In genomic region chr5:97348760-97349159, GRCm38 (mm10) we compare ENCODE assay signal across 18 mouse cellular contexts. TPM values are rescaled to one million over a fixed set of nuclear protein-coding genes. Genes with fewer than 3 reads are reported as not detected.
A peak's percentile ranks its signal among the peaks of the same experiment; 100 is the strongest.
DNase-seq lines count a peak whose midpoint lies in the region; ATAC-seq and TF ChIP-seq lines count a peak whose summit lies in the region.
"Had no signal": no experiment of that assay in that cellular context is flagged by ENCODE, and none has a peak within 500 bp of the region (broad histone marks: within the 10 kb centered on the region; RNA-seq: fewer than 3 reads in every experiment).

No protein-coding gene starts in this region.

- no peak for TF ChIP-seq CTCF in kidney, postnatal 0 days (IDR thresholded peaks at IDR 0.05; ENCODE audit: low read depth)

- ATAC-seq in forebrain, embryonic 14.5 days: peak; percentile 42; the same call in 1 of the 2 replicates
- no peak for ATAC-seq in forebrain, embryonic 11.5 days (replicated peaks; ENCODE audit: low FRiP score)
- no peak for ATAC-seq in kidney, postnatal 0 days (replicated peaks; ENCODE audit: low FRiP score, low read depth)
- ATAC-seq: midbrain, embryonic 15.5 days; Patski had no signal

- peak; percentile 67 for DNase-seq in forebrain, embryonic 14.5 days (ENCODE audit: low spot score)
- DNase-seq in forebrain, embryonic 11.5 days (ENCODE audit: low spot score): no peak
- peak; percentile 46 for DNase-seq in kidney, postnatal 0 days (ENCODE audit: low spot score)
- no peak for DNase-seq in kidney, adult 18-20 months
- DNase-seq in brain, adult 2 months (ENCODE audit: low read depth, low spot score): peak; percentile 15
- peak; percentile 26 for DNase-seq in lung, postnatal 25 days (ENCODE audit: low spot score)
- DNase-seq in thymus, postnatal 14 days: no peak
- no peak for DNase-seq in layer of hippocampus, adult 11-12 months (ENCODE audit: low spot score)
- DNase-seq: adrenal gland, postnatal 36 days; cerebellum, adult 2 months; kidney, adult 2 months; thymus, postnatal 25 days had no signal

- WGBS in forebrain, embryonic 14.5 days: 75% methylated on average over 2 of the region's 2 CpGs
- 90% methylated on average over 2 of the region's 2 CpGs for WGBS in forebrain, embryonic 11.5 days
- WGBS in kidney, postnatal 0 days: 50% methylated on average over 2 of the region's 2 CpGs

- no peak overlapping the region for H3K4me2 ChIP-seq in forebrain, embryonic 14.5 days (ENCODE audit: low read length)
- H3K4me2 ChIP-seq in forebrain, embryonic 11.5 days (ENCODE audit: low read depth, low read length, severe bottlenecking): no peak overlapping the region
- H3K4me2 ChIP-seq in kidney, postnatal 0 days (ENCODE audit: low read length): no peak overlapping the region
- H3K4me2 ChIP-seq: embryonic facial prominence, embryonic 13.5 days; heart, embryonic 13.5 days; midbrain, embryonic 15.5 days had no signal

- no peak overlapping the region for H3K27ac ChIP-seq in forebrain, embryonic 14.5 days (ENCODE audit: low read depth, low read length)
- H3K27ac ChIP-seq in forebrain, embryonic 11.5 days (ENCODE audit: low read depth, low read length): no peak overlapping the region
- no peak overlapping the region for H3K27ac ChIP-seq in kidney, postnatal 0 days
- H3K27ac ChIP-seq: embryonic facial prominence, embryonic 13.5 days; heart, embryonic 13.5 days; midbrain, embryonic 15.5 days had no signal

- H3K4me3 ChIP-seq in forebrain, embryonic 14.5 days (ENCODE audit: low read depth, low read length): no peak overlapping the region
- H3K4me3 ChIP-seq in forebrain, embryonic 11.5 days (ENCODE audit: low read depth, low read length): no peak overlapping the region
- H3K4me3 ChIP-seq in kidney, postnatal 0 days (replicated peaks; ENCODE audit: low read depth, low read length): no peak overlapping the region
- H3K4me3 ChIP-seq: embryonic facial prominence, embryonic 13.5 days; heart, embryonic 13.5 days; midbrain, embryonic 15.5 days had no signal

- no peaks in the 10 kb centered on the region for H3K9me3 ChIP-seq in forebrain, embryonic 14.5 days (replicated peaks; ENCODE audit: control insufficient read depth, low read length)
- no peaks in the 10 kb centered on the region for H3K9me3 ChIP-seq in forebrain, embryonic 11.5 days (ENCODE audit: control insufficient read depth, low read length)
- H3K9me3 ChIP-seq in kidney, postnatal 0 days (replicated peaks; ENCODE audit: low read length): no peaks in the 10 kb centered on the region
- H3K9me3 ChIP-seq: embryonic facial prominence, embryonic 13.5 days; heart, embryonic 13.5 days; midbrain, embryonic 15.5 days had no signal

- no peak overlapping the region for H3K9ac ChIP-seq in forebrain, embryonic 14.5 days (ENCODE audit: low read length)
- no peak overlapping the region for H3K9ac ChIP-seq in forebrain, embryonic 11.5 days (ENCODE audit: low read length)
- H3K9ac ChIP-seq in kidney, postnatal 0 days (ENCODE audit: low read depth, low read length): no peak overlapping the region
- H3K9ac ChIP-seq: embryonic facial prominence, embryonic 13.5 days; heart, embryonic 13.5 days; midbrain, embryonic 15.5 days had no signal

- H3K27me3 ChIP-seq in forebrain, embryonic 14.5 days (replicated peaks; ENCODE audit: control insufficient read depth, insufficient read depth, low read length): no peaks in the 10 kb centered on the region
- no peaks in the 10 kb centered on the region for H3K27me3 ChIP-seq in forebrain, embryonic 11.5 days (ENCODE audit: control insufficient read depth, insufficient read depth, low read length)
- H3K27me3 ChIP-seq in kidney, postnatal 0 days (ENCODE audit: insufficient read depth, low read length): no peaks in the 10 kb centered on the region
- H3K27me3 ChIP-seq: embryonic facial prominence, embryonic 13.5 days; heart, embryonic 13.5 days; midbrain, embryonic 15.5 days; Patski had no signal

- no peaks in the 10 kb centered on the region; the same call in 1 of the 2 replicates for H3K4me1 ChIP-seq in forebrain, embryonic 14.5 days (ENCODE audit: control insufficient read depth, insufficient read depth, low read length)
- H3K4me1 ChIP-seq in forebrain, embryonic 11.5 days (replicated peaks; ENCODE audit: control insufficient read depth, insufficient read depth, low read length): no peaks in the 10 kb centered on the region
- H3K4me1 ChIP-seq in kidney, postnatal 0 days (replicated peaks; ENCODE audit: insufficient read depth, low read length): no peaks in the 10 kb centered on the region
- H3K4me1 ChIP-seq: embryonic facial prominence, embryonic 13.5 days; midbrain, embryonic 15.5 days had no signal

- H3K36me3 ChIP-seq in forebrain, embryonic 14.5 days (ENCODE audit: control insufficient read depth, insufficient read depth, low read length): no peaks in the 10 kb centered on the region
- H3K36me3 ChIP-seq in forebrain, embryonic 11.5 days (ENCODE audit: control insufficient read depth, insufficient read depth, low read length): no peaks in the 10 kb centered on the region
- H3K36me3 ChIP-seq in kidney, postnatal 0 days (ENCODE audit: insufficient read depth, low read length): no peaks in the 10 kb centered on the region
- H3K36me3 ChIP-seq: embryonic facial prominence, embryonic 13.5 days; heart, embryonic 13.5 days; midbrain, embryonic 15.5 days had no signal

RNA-seq across cellular contexts. Expression of gene Naa11, which starts 43.4 kb away (rescaled TPM):
- 0.08 TPM in 1 of 2 replicates, not detected in the other for polyA plus RNA-seq in forebrain, embryonic 14.5 days (2014; fragmentation: Nextera tagmentation; extraction: Ambion mirVana)
- polyA plus RNA-seq in forebrain, embryonic 11.5 days (2014; fragmentation: Nextera tagmentation; extraction: Ambion mirVana): not detected in 2 replicates
- polyA plus RNA-seq in kidney, postnatal 0 days (2015; fragmentation: Nextera tagmentation; extraction: Ambion mirVana): not detected in 2 replicates
- polyA plus RNA-seq: cerebellum, adult 2 months; embryonic facial prominence, embryonic 13.5 days; heart, embryonic 13.5 days; kidney, adult 2 months; liver, embryonic 16.5 days; midbrain, embryonic 15.5 days; Patski; spleen, adult 2 months had no signal

Comparison
In these comparisons a context has a peak if more than half of its experiments do, and no peak if none do; other contexts are left out.
1. DNase-seq: peak in forebrain, embryonic 14.5 days (single experiment), kidney, postnatal 0 days (single experiment), brain, adult 2 months (single experiment) and lung, postnatal 25 days (single experiment); none in forebrain, embryonic 11.5 days (single experiment), kidney, adult 18-20 months (single experiment), thymus, postnatal 14 days (single experiment) and layer of hippocampus, adult 11-12 months (single experiment).